Mouse (Mus musculus) cortical plate, adult 2 months (tissue): Measurements from ENCODE around the gene Zbtb38.

Source experiments
- CTCF ChIP-seq: fragments of 200-500 bp; IDR thresholded peaks from 2 replicates; pipeline ENCODE4 v1.5.1; 2011; ENCODE audit warnings: mild to moderate bottlenecking, control low read depth, low read length; ENCODE audit not compliant: insufficient read depth; ENCODE audit errors: extremely low read depth
- POLR2A ChIP-seq: fragments of 200-500 bp; IDR thresholded peaks from 2 replicates; pipeline ENCODE4 v1.6.1; 2011; ENCODE audit warnings: mild to moderate bottlenecking, low read length, control low read depth; ENCODE audit not compliant: insufficient read depth; ENCODE audit errors: extremely low read depth

- TF ChIP-seq POLR2A = no peak
- no peak for TF ChIP-seq CTCF
Observed at GRCm38 (mm10) chr9:96753921-96754624, 1.4 kb upstream of the Zbtb38 start.
